Mouse (Mus musculus) ES-E14 (cell line): ENCODE measurements around the gene Lamtor2.

Source experiments
- MAFK ChIP-seq: IDR thresholded peaks from 2 replicates; pipeline ENCODE4 v1.6.1; 2014; ENCODE audit warnings: mild to moderate bottlenecking, low read depth, low read length, inconsistent platforms; ENCODE audit not compliant: insufficient read depth
- ZC3H11A ChIP-seq: IDR thresholded peaks from 2 replicates; pipeline ENCODE4 v1.6.1; 2012; ENCODE audit warnings: low read depth, mild to moderate bottlenecking, inconsistent platforms, low read length, borderline replicate concordance

- TF ChIP-seq MAFK (no peak), ZC3H11A (no peak)
These were observed 13.2 kb upstream of the Lamtor2 start for GRCm38 (mm10) chr3:88566116-88566515.
